Mouse (Mus musculus) neural tube, embryonic 14.5 days (tissue): ENCODE measurements around the gene Kdelr3. TPM values are rescaled to one million over a fixed set of nuclear protein-coding genes. Genes with fewer than 3 reads are reported as not detected.

ENCODE experiments used
- microRNA-seq: library from miRNA; unstranded; fragments of <30 nt; microRNA quantifications from one replicate; pipeline ENCODE4, GENCODE M21; 2016
- polyA plus RNA-seq: library from polyadenylated mRNA; unstranded; fragments of >200 nt; fragmentation: Nextera tagmentation; extraction: Ambion mirVana; gene quantifications from 2 replicates; pipeline ENCODE4 v1.2.1, GENCODE M21; 2014

Kdelr3 gene
- polyA plus RNA-seq, 1 experiment from 2014 or later = 3.9 TPM

Small RNA genes within 50 kb of the gene (microRNA-seq; reads per million reads assigned to microRNA genes)
- gene Gm44302 = not detected

Other genes with a start within 250 kb of the Kdelr3 start
- gene Baiap2l2, start 230.9 kb upstream of the Kdelr3 start, polyA plus RNA-seq = 1.7 and 2.3 TPM in 2 replicates
- gene Pla2g6, start 188.0 kb upstream of the Kdelr3 start, polyA plus RNA-seq = 24.0 and 25.5 TPM in 2 replicates
- 0.64 and 1.0 TPM in 2 replicates for gene Maff, start 169.8 kb upstream of the Kdelr3 start, polyA plus RNA-seq
- gene Tmem184b, start 112.8 kb upstream of the Kdelr3 start, polyA plus RNA-seq = 31.2 and 37.8 TPM in 2 replicates
- gene Csnk1e, start 60.8 kb upstream of the Kdelr3 start, polyA plus RNA-seq = 202 and 236 TPM in 2 replicates
- not detected in 2 replicates for gene Kcnj4, start 11.2 kb upstream of the Kdelr3 start, polyA plus RNA-seq
- gene Ddx17, start 30.3 kb downstream of the Kdelr3 start, polyA plus RNA-seq = 92.0 and 105 TPM in 2 replicates
- 0.88 and 1.5 TPM in 2 replicates for gene Dmc1, start 88.7 kb downstream of the Kdelr3 start, polyA plus RNA-seq
- 6.1 and 7.8 TPM in 2 replicates for gene Fam227a, start 142.5 kb downstream of the Kdelr3 start, polyA plus RNA-seq
- gene Cby1, start 142.8 kb downstream of the Kdelr3 start, polyA plus RNA-seq = 78.0 and 85.6 TPM in 2 replicates
- 253 TPM in 2 replicates for gene Tomm22, start 154.4 kb downstream of the Kdelr3 start, polyA plus RNA-seq
- 16.0 and 18.3 TPM in 2 replicates for gene Josd1, start 171.5 kb downstream of the Kdelr3 start, polyA plus RNA-seq
- 37.5 and 41.2 TPM in 2 replicates for gene Gtpbp1, start 174.4 kb downstream of the Kdelr3 start, polyA plus RNA-seq
- 7.4 and 8.5 TPM in 2 replicates for gene Sun2, start 226.1 kb downstream of the Kdelr3 start, polyA plus RNA-seq